Mouse (Mus musculus): ENCODE results near the gene Cdh23. TPM values are rescaled to one million over a fixed set of nuclear protein-coding genes. Genes with fewer than 3 reads are reported as not detected.

The Cdh23 gene
- total and polyA plus RNA-seq, 2 experiments from 2014 or later = 0.23 TPM

DNA sequence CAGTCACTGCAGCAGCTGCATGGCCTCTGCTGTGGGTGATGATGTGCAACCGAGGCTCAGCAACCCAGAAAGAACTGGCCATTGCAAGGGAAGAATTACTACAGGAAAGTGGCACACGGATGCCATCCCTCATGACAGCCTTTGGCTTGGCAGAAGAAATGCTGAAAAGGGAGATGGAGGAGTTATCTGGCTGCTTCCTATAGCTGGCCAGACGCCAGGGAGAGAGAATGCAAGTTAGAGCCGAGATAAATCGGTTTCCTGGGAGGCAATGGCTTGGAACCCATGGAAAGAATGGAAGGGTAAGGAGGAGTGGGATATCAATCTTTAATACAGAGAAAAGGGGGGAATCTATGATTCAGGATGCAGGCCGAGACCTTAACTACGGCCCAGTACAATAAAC is 301.4 kb downstream of the Cdh23 start:
- H3K4me1 ChIP-seq (ENCODE audit: control insufficient read depth, insufficient read depth) = no peaks in the 10 kb centered on the region
- no peak overlapping the region for H3K4me3 ChIP-seq (ENCODE audit: low read depth, low read length)
- DNase-seq (ENCODE audit: low spot score) (no peak), ATAC-seq (ENCODE audit: insufficient read depth, low read depth) (no peak)
- H3K36me3 ChIP-seq (replicated peaks; ENCODE audit: control insufficient read depth, insufficient read depth, low read length) = no peaks in the 10 kb centered on the region
- H3K27me3 ChIP-seq (ENCODE audit: control insufficient read depth, insufficient read depth, low read length) = no peaks in the 10 kb centered on the region
- H3K27ac ChIP-seq (ENCODE audit: low read depth) = no peak overlapping the region
- H3K9me3 ChIP-seq (replicated peaks; ENCODE audit: control insufficient read depth, low read length) = no peaks in the 10 kb centered on the region
- H3K9ac ChIP-seq (replicated peaks; ENCODE audit: low read depth, low read length) = no peak overlapping the region
- no peak overlapping the region for H3K4me2 ChIP-seq (ENCODE audit: low read depth, low read length)
- whole genome bisulfite sequencing = 49% methylated on average over 7 of the region's 7 CpGs
- TF ChIP-seq CTCF (IDR thresholded peaks at IDR 0.05; ENCODE audit: low read depth) (no peak), EP300 (IDR thresholded peaks at IDR 0.05; ENCODE audit: low read depth) (no peak)

DNA sequence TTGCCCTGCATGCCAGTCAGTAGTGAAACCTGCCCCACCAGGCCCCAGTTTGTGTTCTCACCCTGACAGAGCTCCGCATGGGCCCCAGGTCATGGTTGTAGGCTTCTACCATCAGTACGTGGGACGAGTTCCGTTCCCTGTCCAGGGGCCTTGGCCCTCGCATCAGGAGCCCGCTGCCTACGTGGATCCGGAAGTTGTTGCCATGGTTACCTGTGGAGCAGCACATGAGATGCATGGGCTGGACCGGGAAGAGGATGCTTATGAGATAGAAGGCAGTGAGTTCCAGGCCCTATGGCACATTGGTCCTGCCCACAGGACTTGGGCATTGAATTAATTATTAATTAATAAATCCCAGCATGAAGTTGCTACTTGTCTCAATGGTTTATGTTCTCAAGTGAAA is 304.6 kb downstream of the Cdh23 start:
- whole genome bisulfite sequencing = 95% methylated on average over 9 of the region's 9 CpGs
- Histone ChIP-seq H3K4me3 (ENCODE audit: low read depth, low read length) (no peak overlapping the region), H3K9ac (replicated peaks; ENCODE audit: low read depth, low read length) (no peak overlapping the region), H3K4me1 (ENCODE audit: control insufficient read depth, insufficient read depth) (peaks cover 5% of the 10 kb centered on the region; the same call in 1 of the 2 replicates), H3K36me3 (replicated peaks; ENCODE audit: control insufficient read depth, insufficient read depth, low read length) (no peaks in the 10 kb centered on the region), H3K4me2 (ENCODE audit: low read depth, low read length) (no peak overlapping the region), H3K27me3 (ENCODE audit: control insufficient read depth, insufficient read depth, low read length) (no peaks in the 10 kb centered on the region), H3K27ac (ENCODE audit: low read depth) (no peak overlapping the region), H3K9me3 (replicated peaks; ENCODE audit: control insufficient read depth, low read length) (no peaks in the 10 kb centered on the region)
- DNase-seq (ENCODE audit: low spot score) (no peak), ATAC-seq (ENCODE audit: insufficient read depth, low read depth) (no peak)
- TF ChIP-seq EP300 (IDR thresholded peaks at IDR 0.05; ENCODE audit: low read depth) = no peak

DNA sequence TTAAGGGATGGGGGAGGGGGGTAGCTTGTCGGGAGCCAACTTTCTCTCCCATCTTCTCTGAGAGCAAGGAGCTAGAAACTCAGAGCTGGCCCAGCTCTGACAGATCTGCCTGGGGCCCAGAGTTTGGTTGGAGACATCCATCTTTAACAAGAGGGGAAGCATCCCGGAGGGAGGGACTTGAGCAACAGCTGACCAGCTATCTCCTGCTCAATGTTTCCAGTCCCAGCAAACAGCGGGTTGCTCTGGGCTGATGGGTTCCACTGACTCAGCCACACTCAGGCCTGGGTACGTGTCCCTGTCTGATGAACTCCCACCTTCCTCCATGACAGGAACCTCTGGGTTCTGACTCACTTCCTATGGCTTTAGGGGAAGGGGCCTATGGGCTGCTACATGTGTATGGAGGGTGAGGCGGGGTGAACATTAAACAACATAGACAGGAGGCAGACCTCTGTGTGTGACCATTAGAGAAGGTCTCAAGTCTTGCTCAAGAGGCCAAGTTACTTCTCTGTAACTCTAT is 305.3 kb downstream of the Cdh23 start:
- TF ChIP-seq CTCF (IDR thresholded peaks at IDR 0.05; ENCODE audit: low read depth) (no peak), EP300 (IDR thresholded peaks at IDR 0.05; ENCODE audit: low read depth) (no peak)
- 68% methylated on average over 5 of the region's 5 CpGs for WGBS
- ATAC-seq (ENCODE audit: insufficient read depth, low read depth) = no peak
- no peak for DNase-seq (ENCODE audit: low spot score)
- H3K27me3 ChIP-seq (ENCODE audit: control insufficient read depth, insufficient read depth, low read length) = no peaks in the 10 kb centered on the region
- H3K4me1 ChIP-seq (ENCODE audit: control insufficient read depth, insufficient read depth) = peaks cover 5% of the 10 kb centered on the region; the same call in 1 of the 2 replicates
- H3K9ac ChIP-seq (replicated peaks; ENCODE audit: low read depth, low read length) = no peak overlapping the region
- no peaks in the 10 kb centered on the region for H3K36me3 ChIP-seq (replicated peaks; ENCODE audit: control insufficient read depth, insufficient read depth, low read length)
- H3K4me3 ChIP-seq (ENCODE audit: low read depth, low read length) = no peak overlapping the region
- H3K4me2 ChIP-seq (ENCODE audit: low read depth, low read length) = no peak overlapping the region
- H3K27ac ChIP-seq (ENCODE audit: low read depth) = no peak overlapping the region
- no peaks in the 10 kb centered on the region for H3K9me3 ChIP-seq (replicated peaks; ENCODE audit: control insufficient read depth, low read length)

DNA sequence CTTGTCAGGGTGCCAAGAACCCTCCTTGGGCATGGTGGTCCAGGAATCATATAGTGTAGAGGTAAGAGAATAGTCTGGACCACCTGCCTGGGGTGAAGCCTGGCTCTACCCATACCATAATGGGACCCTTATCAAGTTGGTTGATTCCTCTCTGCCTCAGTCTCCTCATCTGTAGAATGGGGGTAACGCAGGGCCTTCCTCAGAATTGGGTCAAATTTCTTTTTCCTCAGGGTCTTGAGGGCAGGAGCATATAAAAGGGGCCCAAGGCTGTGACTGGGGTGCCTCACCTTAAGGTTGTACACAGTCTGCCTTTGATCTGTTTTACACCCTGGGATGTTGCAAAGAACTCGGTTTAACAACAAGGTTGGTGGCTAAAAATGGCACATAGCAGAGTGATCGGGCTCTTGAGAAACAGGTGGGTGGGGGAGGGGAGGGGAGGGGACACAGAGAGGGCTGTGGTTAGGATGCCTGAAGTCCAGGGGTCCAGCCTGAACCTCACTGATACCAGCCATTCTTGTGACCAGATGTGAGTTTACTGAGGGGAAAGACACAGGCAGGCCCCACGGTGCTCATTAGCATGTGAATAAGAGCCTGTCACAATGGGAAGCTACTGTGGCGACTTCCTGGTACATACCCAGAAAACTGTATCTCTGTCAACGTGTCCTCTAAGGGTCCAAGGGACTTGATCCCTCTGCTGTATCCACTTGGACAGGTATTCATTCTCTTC is 305.9 kb downstream of the Cdh23 start:
- Histone ChIP-seq H3K27ac (ENCODE audit: low read depth) (0 out of 2 replicates have a peak overlapping the region, but pooled peaks have one; percentile 60), H3K4me3 (ENCODE audit: low read depth, low read length) (no peak overlapping the region), H3K9ac (replicated peaks; ENCODE audit: low read depth, low read length) (no peak overlapping the region), H3K4me2 (ENCODE audit: low read depth, low read length) (no peak overlapping the region), H3K9me3 (replicated peaks; ENCODE audit: control insufficient read depth, low read length) (no peaks in the 10 kb centered on the region), H3K4me1 (ENCODE audit: control insufficient read depth, insufficient read depth) (peaks cover 5% of the 10 kb centered on the region; the same call in 1 of the 2 replicates), H3K27me3 (ENCODE audit: control insufficient read depth, insufficient read depth, low read length) (no peaks in the 10 kb centered on the region), H3K36me3 (replicated peaks; ENCODE audit: control insufficient read depth, insufficient read depth, low read length) (no peaks in the 10 kb centered on the region)
- WGBS = 51% methylated on average over 6 of the region's 6 CpGs
- no peak for ATAC-seq (ENCODE audit: insufficient read depth, low read depth)
- TF ChIP-seq CTCF (IDR thresholded peaks at IDR 0.05; ENCODE audit: low read depth) (no peak), EP300 (IDR thresholded peaks at IDR 0.05; ENCODE audit: low read depth) (no peak)
- DNase-seq (ENCODE audit: low spot score) = no peak

DNA sequence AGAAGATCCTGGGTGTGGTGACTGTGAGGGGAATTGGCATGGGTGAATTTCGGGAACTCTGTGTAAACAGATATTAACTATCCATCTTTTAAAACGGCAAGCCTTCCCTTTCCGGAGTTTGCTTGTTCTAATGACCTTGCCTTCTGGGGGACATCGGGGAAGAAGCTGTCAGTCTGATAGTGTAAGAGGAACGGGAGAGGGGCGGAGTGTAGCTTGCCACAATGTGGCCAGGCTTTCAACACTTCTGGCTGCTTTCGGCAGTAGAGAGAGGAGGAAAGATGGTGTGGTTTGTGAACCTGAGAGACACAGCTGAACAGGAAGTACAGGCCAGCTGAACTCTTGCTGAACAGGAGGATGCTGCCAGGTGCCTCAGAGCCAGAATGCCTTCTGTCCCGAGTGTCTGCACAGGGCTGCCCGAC is 306.8 kb downstream of the Cdh23 start:
- peaks cover 5% of the 10 kb centered on the region; the same call in 1 of the 2 replicates for H3K4me1 ChIP-seq (ENCODE audit: control insufficient read depth, insufficient read depth)
- H3K27me3 ChIP-seq (ENCODE audit: control insufficient read depth, insufficient read depth, low read length) = no peaks in the 10 kb centered on the region
- no peaks in the 10 kb centered on the region for H3K9me3 ChIP-seq (replicated peaks; ENCODE audit: control insufficient read depth, low read length)
- 5% methylated on average over 9 of the region's 9 CpGs for WGBS
- TF ChIP-seq CTCF (IDR thresholded peaks at IDR 0.05; ENCODE audit: low read depth) (no peak), EP300 (IDR thresholded peaks at IDR 0.05; ENCODE audit: low read depth) (no peak)
- H3K4me2 ChIP-seq (ENCODE audit: low read depth, low read length) = peak overlapping the region; percentile 33; the same call in 1 of the 2 replicates
- no peak for DNase-seq (ENCODE audit: low spot score)
- 0 out of 2 replicates have a peak, but pooled peaks have one; percentile 37 for ATAC-seq (ENCODE audit: insufficient read depth, low read depth)
- H3K4me3 ChIP-seq (ENCODE audit: low read depth, low read length) = no peak overlapping the region
- no peak overlapping the region; the same call in 1 of the 2 replicates for H3K9ac ChIP-seq (replicated peaks; ENCODE audit: low read depth, low read length)
- peak overlapping the region; percentile 60; the same call in 1 of the 2 replicates for H3K27ac ChIP-seq (ENCODE audit: low read depth)
- no peaks in the 10 kb centered on the region for H3K36me3 ChIP-seq (replicated peaks; ENCODE audit: control insufficient read depth, insufficient read depth, low read length)

All from heart, postnatal 0 days (tissue).